Mouse (Mus musculus) embryo, embryonic 10.5 days (tissue): ENCODE measurements at regions not wholly inside any gene's neighbourhood (a gene's known extent, or its start where the extent isn't known, plus 50 kb on each side); places are given as distances from the start of the nearest gene placed in this dataset.

Experiments used
- DNase-seq: peaks from one replicate; pipeline ENCODE4 v3.0.0-alpha.2; 2015; ENCODE audit warnings: low spot score

GRCm38 (mm10) chr12:30510861-30511260, 73.4 kb upstream of the Tmem18 start:
- no peak for DNase-seq

GRCm38 (mm10) chr12:30483370-30483769, 100.9 kb upstream of the Tmem18 start:
- no peak for DNase-seq

GRCm38 (mm10) chr12:30473473-30473815, 100.3 kb upstream of the Sntg2 start:
- no peak for DNase-seq

- DNase-seq: no peak
Observed at GRCm38 (mm10) chr12:30472743-30473472, 99.7 kb upstream of the Sntg2 start.

- no peak for DNase-seq
Observed at GRCm38 (mm10) chr12:30467186-30467585, 94.0 kb upstream of the Sntg2 start.

GRCm38 (mm10) chr12:30450614-30451013, 77.4 kb upstream of the Sntg2 start:
- DNase-seq: peak; percentile 44

- DNase-seq: no peak
Observed at GRCm38 (mm10) chr12:30434892-30435291, 61.7 kb upstream of the Sntg2 start.

GRCm38 (mm10) chr12:30432861-30433260, 59.7 kb upstream of the Sntg2 start:
- DNase-seq: no peak

GRCm38 (mm10) chr12:30430641-30431040, 57.5 kb upstream of the Sntg2 start:
- no peak for DNase-seq

GRCm38 (mm10) chr12:30425301-30425700, 52.1 kb upstream of the Sntg2 start:
- no peak for DNase-seq
